Mouse (Mus musculus) c-Kit-positive CD71-negative TER-119-negative erythroid progenitor cells, embryonic 14.5 days (primary cell): Measurements from ENCODE around the gene Tceanc.

ENCODE experiments used
- DNase-seq: peaks from one replicate; pipeline ENCODE4 v3.0.0-alpha.2; 2013; ENCODE audit warnings: low read depth

Tceanc gene

GRCm38 (mm10) chrX:166479365-166479983 lies 38.9 kb downstream of the Tceanc start, which contains the start of gene Rab9:
Gene Rab9 (minus strand): TSS chrX:166479867.
- DNase-seq: peak; percentile 62

DNA sequence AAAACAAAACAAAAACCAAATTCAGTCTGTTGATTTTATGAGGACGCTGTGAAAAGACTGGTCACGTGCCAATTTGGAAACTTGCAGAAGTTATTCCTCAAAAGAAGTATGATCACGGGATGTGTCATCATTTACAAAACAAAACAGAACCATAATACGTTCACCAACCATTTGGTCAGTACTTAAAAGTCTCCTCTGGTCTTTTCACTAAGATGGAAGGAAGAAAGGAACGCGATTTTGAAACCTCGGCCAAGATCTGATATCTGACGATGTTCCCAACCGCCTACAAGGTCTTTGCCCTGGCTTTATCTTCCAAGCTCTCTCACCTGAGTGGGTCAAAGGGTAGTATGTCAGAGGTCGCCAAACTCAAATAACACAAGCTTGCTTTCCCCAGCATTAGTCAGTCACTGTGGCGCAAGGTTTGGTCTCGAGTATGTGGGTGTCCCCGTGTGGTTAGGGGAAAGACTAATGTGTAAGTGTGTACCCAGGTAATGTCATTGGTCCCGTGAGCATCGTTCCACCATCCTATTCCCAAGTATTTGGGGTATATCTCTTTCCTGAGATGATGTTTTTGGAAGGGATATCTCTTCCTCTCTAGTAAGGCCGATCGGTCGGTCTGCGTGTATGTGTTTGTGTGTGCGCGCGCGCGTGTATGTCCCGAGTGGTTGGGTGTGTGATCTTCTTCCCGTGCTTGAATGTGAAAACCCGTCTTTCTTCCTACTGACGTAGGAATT lies 39.6 kb downstream of the Tceanc start:
- DNase-seq: no peak

DNA sequence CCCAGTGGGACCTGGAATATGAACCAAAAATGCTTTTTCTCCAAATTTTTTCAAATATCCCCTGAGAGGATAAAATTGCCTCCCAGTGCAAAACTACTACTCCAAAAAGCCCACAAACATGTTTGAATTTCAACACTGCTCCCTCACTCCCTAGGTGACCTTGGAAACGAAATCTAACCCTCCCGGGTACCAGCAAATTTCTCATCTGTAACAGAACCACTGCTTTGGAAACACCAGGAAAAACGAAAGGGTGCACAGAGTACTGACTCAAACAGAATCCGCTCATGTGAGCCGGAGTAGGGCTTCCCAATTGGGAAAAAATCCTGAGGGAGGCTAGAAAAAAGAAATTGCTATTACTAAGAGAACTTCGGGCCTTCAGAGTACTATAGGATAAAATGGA lies 41.0 kb downstream of the Tceanc start:
- no peak for DNase-seq

DNA sequence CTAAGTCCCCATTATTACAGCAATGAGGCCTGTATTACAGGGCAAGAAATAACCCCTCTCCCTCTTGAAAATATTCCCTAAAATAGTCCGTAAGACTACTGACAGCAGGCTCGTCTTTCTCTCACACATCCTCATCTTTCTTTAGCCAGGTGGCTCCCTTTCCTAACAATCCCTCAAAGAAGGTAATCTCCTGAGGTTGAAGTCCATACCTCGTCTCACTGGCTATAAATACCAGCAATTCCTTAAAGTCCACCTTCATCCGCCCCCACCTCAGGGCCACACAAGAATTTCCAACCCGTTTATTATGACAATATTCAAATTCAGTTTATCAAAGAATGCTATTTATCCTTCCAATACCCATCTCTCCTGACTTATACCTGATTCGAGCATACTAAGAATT lies 45.8 kb downstream of the Tceanc start:
- no peak for DNase-seq

GRCm38 (mm10) chrX:166468321-166468720 lies 50.0 kb downstream of the Tceanc start:
- DNase-seq: no peak

- no peak for DNase-seq
Measured at GRCm38 (mm10) chrX:166455525-166455924, 62.8 kb downstream of the Tceanc start.

GRCm38 (mm10) chrX:166454331-166454730 lies 64.0 kb downstream of the Tceanc start:
- DNase-seq: no peak

GRCm38 (mm10) chrX:166453532-166453931 lies 64.8 kb downstream of the Tceanc start:
- DNase-seq: no peak
